Mouse (Mus musculus): ENCODE measurements around the gene Traf3.

Traf3 gene

GRCm38 (mm10) chr12:111165831-111166591, at the start of gene Traf3:
Gene Traf3 (plus strand): TSS chr12:111166370.
- DNase-seq (ENCODE audit: low spot score) = peak; percentile 40

DNA sequence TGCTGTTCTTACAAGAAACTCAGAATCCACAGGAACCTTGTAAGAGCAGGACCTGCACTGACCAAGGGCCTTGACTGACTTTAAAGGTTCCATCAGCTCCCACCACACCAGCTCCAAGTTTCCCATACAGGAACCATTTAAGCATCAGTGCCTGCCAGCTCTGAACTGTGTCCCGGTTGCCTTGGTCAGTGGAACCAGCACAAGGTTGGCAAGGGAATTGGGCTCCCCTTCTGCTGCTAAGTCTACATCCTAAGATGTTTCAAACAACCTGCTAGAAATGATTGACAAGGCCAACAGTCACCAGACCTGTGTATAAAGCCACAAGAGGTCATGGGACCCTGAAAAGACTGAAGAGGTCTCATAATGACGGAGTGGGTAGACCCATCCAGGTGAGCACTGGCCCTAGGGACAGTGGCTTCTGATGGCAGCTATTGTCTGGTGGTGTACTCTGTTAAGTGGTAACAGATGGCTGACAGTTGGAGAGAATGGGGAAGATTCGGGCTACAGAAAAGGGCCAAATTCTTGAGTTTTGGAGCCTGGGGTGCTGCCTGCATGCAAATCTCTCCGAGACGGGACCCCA, 46.6 kb upstream of the Traf3 start:
- DNase-seq (ENCODE audit: low spot score) = no peak

- DNase-seq (ENCODE audit: low spot score) = no peak
Observed at GRCm38 (mm10) chr12:111120976-111121645, 45.1 kb upstream of the Traf3 start.

GRCm38 (mm10) chr12:111122332-111122852, 43.8 kb upstream of the Traf3 start:
- DNase-seq (ENCODE audit: low spot score) = no peak

- no peak for DNase-seq (ENCODE audit: low spot score)
Observed at GRCm38 (mm10) chr12:111124601-111125260, 41.4 kb upstream of the Traf3 start.

- DNase-seq (ENCODE audit: low spot score) = no peak
Observed at GRCm38 (mm10) chr12:111125666-111126065, 40.5 kb upstream of the Traf3 start.

GRCm38 (mm10) chr12:111134169-111134568, 32.0 kb upstream of the Traf3 start:
- DNase-seq (ENCODE audit: low spot score) = no peak

DNA sequence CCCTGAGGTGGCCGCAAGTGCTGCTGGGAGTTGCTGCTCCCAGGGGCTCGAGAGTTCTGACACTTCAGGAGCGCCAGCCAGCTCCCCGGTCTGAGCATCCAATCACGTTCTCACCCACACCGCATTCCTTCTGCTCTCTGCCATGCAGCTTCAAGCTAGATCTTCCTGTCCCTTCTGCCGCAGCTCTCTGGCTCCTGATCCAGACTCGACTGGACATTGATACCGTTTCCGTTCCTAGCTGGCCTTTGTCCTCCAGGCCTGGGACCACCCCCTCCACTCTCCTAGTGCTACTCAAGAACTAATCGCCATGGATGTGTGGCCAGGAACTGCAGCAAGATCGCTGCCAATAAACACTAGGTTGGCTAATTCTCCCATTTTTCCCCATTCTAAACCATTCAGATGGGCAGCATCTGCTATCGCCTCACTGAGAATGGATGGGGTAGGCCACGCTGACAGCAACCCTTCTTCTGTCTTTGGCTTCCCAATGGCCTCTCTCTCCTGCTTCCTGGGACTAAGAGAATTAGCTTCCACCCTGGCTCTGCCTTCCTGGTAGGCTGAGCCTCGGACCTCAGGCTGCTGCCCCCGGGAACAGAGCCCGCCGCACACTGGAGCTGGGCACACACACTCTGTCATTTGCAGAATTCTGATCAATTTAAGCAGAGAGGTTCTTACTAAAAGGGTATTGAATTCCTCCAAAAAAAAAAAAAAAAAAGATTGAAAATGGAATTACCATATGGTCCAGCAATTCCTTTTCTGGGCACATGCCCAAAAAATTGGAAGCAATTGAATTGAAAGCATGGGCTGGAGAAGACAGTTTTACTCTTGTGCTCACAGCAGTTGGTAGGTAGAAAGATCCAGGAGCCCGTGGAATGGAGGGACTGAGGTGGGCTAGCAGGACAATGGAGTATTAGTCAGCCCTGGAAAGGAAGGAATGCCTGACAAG, 31.1 kb upstream of the Traf3 start:
- DNase-seq (ENCODE audit: low spot score) = no peak

GRCm38 (mm10) chr12:111135953-111136352, 30.2 kb upstream of the Traf3 start:
- DNase-seq (ENCODE audit: low spot score) = no peak

- no peak for DNase-seq (ENCODE audit: low spot score)
Observed at GRCm38 (mm10) chr12:111137079-111137478, 29.1 kb upstream of the Traf3 start.

GRCm38 (mm10) chr12:111143005-111143508, 23.1 kb upstream of the Traf3 start:
- DNase-seq (ENCODE audit: low spot score) = no peak

DNA sequence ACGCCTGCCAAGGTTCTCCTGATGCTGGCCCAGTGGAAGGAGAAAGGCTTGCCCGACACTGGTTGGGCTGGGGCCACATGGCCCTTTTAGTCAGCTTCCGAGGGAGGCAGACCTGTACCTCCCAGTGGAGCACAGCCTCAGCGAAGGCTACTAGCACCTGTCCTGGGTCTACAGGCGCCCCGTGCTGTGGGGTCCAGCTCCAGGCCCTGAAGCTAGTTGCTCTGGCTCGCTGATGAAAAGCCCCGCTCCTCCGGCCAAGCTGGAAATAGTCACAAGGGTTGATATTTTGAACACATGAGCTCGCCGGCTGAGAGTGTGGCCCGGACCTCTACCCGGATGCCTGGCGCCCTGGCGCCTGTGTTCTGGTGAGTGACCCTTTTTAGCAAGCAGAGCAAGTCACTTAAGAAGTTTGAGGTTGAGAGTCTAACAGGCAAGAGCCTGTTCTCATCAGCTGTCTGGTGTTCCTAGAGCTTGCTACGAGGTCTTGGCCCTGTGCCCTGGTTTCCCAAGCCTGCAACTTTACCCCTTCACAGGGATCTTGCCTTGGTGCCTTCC, 22.6 kb upstream of the Traf3 start:
- DNase-seq (ENCODE audit: low spot score) = no peak

DNA sequence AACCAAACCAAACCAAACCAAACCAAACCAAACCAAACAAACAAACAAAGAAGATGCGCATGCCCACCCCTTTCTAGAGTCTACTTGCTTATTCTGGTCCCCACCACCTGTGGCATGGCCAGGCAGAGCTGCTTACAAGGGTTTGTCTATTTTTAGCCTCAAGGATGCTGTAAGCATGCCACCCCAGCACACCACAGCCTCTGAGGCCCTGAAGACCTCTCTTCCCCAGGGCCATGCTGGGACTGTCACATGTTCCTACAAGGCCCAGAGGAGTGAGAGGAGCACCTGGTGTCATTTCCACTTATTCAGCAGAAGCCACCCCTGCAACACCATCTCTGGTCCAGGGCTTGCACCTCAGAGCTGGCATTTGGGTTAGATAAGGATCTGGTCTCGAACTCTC, 21.6 kb upstream of the Traf3 start:
- no peak for DNase-seq (ENCODE audit: low spot score)

DNA sequence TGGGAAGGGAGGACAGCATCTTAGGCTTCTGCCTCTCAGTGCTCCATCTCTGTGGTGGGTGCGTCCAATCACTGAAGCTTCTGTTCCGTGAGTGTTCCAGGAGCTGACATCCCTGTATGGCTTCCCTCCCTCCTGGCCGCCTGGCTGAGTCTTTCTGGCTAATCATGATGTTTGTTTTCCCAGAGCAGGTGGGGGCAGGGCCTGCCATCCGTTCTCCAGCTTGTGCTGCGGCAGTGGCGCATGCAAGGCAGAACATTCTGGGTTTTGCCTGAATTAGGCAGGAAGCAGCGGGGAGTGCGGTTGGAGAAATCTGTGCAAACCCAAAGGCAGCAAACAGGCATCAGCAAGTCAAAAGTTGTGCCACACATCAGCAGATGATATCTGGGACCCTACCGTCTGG, 20.9 kb upstream of the Traf3 start:
- DNase-seq (ENCODE audit: low spot score) = no peak

DNA sequence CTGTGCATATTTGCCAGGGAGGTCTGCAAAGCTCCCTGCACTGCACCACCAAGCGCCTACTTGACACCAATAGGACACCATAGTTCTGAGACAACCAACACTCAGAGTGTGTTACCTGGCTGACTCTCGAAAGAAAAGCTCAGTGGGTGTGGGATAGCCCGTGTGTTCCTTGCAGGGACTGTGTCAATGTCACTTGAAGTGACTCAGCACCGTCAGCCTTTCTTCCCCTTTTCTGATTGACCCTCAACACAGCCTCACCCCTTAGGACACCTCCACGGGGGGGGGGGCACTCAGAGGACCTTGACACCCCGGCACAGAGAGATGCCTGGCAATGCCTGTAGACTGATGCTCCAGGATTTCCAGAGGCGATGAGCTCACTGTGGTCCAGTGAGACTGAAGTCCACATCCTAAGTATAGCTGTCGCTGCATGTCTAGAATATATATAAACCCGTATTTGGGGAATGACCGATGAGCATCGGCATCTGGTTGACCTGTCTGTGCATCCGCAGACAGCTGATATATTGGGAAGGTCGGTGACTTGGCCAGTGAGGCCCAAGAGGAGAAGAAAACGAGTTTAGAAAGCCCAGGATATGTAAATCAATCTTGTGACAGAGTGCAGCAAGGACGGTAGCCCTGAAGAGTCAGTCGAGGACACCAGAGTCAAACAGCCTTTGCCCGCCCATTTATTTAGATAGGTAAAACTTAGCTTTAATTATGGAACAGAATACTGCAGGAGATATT, 16.5 kb upstream of the Traf3 start:
- no peak for DNase-seq (ENCODE audit: low spot score)

- DNase-seq (ENCODE audit: low spot score) = no peak
Observed at GRCm38 (mm10) chr12:111150236-111150596, 16.0 kb upstream of the Traf3 start.

- no peak for DNase-seq (ENCODE audit: low spot score)
Observed at GRCm38 (mm10) chr12:111151422-111152156, 14.6 kb upstream of the Traf3 start.

GRCm38 (mm10) chr12:111152579-111152978, 13.6 kb upstream of the Traf3 start:
- DNase-seq (ENCODE audit: low spot score) = no peak

DNA sequence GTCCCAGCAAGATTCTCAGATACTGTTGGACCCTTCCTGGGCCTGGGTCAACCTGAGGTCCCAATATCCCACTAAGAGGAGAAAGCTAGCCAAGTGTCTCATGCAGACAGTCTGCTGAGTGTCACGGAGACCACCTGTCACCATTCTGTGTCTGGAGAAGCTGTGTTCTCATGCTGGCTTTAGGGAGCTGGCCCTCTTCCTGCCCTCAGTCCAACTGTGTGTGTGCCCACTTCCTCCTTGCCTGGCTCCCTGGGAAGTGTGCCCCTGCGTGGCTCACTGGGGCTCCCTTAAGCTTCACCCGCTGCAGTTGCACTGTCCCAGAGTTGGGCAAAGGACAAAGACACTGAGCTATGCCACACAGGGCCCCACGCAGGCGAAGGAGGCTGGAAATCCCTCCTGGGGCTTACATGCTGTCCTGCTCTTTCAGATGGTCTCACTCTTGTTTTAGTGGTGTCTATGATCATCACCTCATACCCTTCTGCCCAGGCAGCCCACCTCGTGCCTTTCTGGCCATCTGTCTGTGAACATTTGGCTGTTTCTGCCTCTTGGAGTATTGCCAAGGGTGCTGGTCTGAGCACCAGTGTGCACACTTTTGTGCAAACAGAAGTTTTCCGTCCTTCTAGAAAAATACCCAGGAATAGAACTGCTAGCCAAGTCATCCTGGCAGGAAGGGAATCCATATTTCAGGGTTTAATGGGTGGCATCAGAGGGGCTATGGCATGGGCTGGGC, 13.0 kb upstream of the Traf3 start:
- DNase-seq (ENCODE audit: low spot score) = no peak

All from ovary, postnatal 10 days (tissue).